Mouse (Mus musculus) lung, adult 2 months (tissue): ENCODE data around the gene Anks3.

Experiments
- CTCF ChIP-seq: fragments of 200-500 bp; IDR thresholded peaks from 2 replicates; pipeline ENCODE4 v1.5.1; 2011; ENCODE audit warnings: mild to moderate bottlenecking, low read length, control low read depth; ENCODE audit not compliant: insufficient read depth
- POLR2A ChIP-seq: fragments of 200-500 bp; IDR thresholded peaks from 2 replicates; pipeline ENCODE4 v1.6.1; 2011; ENCODE audit warnings: low read depth, mild to moderate bottlenecking, control low read depth, low read length, borderline replicate concordance; ENCODE audit errors: extremely low read depth

GRCm38 (mm10) chr16:4937351-4938190 is 26.4 kb downstream of the Anks3 start:
- TF ChIP-seq CTCF (no peak), POLR2A (no peak)
